Mouse (Mus musculus) layer of hippocampus, adult 18-20 months (tissue): Measurements from ENCODE around the gene Bcan. TPM values are rescaled to one million over a fixed set of nuclear protein-coding genes. Genes with fewer than 3 reads are reported as not detected.

Source experiments
- DNase-seq, 2 experiments: peaks; one replicate each; pipeline ENCODE4 v3.0.0; 2022; ENCODE audit warnings: low spot score in 2 of 2
- total RNA-seq, 2 experiments: library from RNA; stranded (reverse); gene quantifications; 2 replicates each; pipeline ENCODE4 v1.2.3; 2021

Gene Bcan
- total RNA-seq, 2 experiments from 2014 or later: 281 to 298 TPM

GRCm38 (mm10) chr3:87945781-87946540, 54.1 kb downstream of the Bcan start:
- no peak for DNase-seq

- DNase-seq: no peak
These were observed 55.0 kb downstream of the Bcan start for GRCm38 (mm10) chr3:87944838-87945600.

GRCm38 (mm10) chr3:87943586-87943985, 56.4 kb downstream of the Bcan start:
- no peak for DNase-seq

- DNase-seq: no peak
These were observed 57.6 kb downstream of the Bcan start for GRCm38 (mm10) chr3:87942471-87942870.

GRCm38 (mm10) chr3:87940611-87941010, 59.4 kb downstream of the Bcan start:
- no peak for DNase-seq

Other genes starting within 250 kb of the Bcan start
- under 1 TPM; 0.25 to 0.32 TPM for gene Ntrk1, start 205.1 kb downstream of the Bcan start, total RNA-seq
- under 1 TPM; 0.15 TPM for gene Insrr, start 203.3 kb downstream of the Bcan start, total RNA-seq
- 10 to 100 TPM in 1 of 2 experiments, 1 to 10 TPM in 1; 7.1 to 11.6 TPM for gene Pear1, start 175.9 kb downstream of the Bcan start, total RNA-seq
- not detected for gene Sh2d2a, start 153.5 kb downstream of the Bcan start, total RNA-seq
- 10 to 100 TPM; 56.0 to 61.0 TPM for gene Prcc, start 114.6 kb downstream of the Bcan start, total RNA-seq
- 100 to 1,000 TPM; 144 to 153 TPM for gene Hdgf, start 93.9 kb downstream of the Bcan start, total RNA-seq
- 10 to 100 TPM; 52.3 to 55.2 TPM for gene Mrpl24, start 80.7 kb downstream of the Bcan start, total RNA-seq
- 10 to 100 TPM; 13.9 to 15.1 TPM for gene Isg20l2, start 69.9 kb downstream of the Bcan start, total RNA-seq
- gene Rrnad1, start 69.5 kb downstream of the Bcan start, total RNA-seq: 10 to 100 TPM; 22.3 to 22.8 TPM
- gene Crabp2, start 51.6 kb downstream of the Bcan start, total RNA-seq: 1 to 10 TPM; 1.4 to 2.6 TPM
- 1 to 10 TPM; 3.6 to 4.7 TPM for gene Nes, start 29.2 kb downstream of the Bcan start, total RNA-seq
- gene Hapln2, start 27.4 kb upstream of the Bcan start, total RNA-seq: 10 to 100 TPM; 33.0 to 33.4 TPM
- 10 to 100 TPM; 16.3 to 16.5 TPM for gene Gpatch4, start 42.9 kb upstream of the Bcan start, total RNA-seq
- gene Naxe, start 58.3 kb upstream of the Bcan start, total RNA-seq: 10 to 100 TPM; 81.9 to 82.9 TPM
- not detected for gene Ttc24, start 78.1 kb upstream of the Bcan start, total RNA-seq
- under 1 TPM; 0.13 to 0.22 TPM for gene Iqgap3, start 81.7 kb upstream of the Bcan start, total RNA-seq
- gene Mef2d, start 142.1 kb upstream of the Bcan start, total RNA-seq: 100 to 1,000 TPM; 194 to 205 TPM